Mouse (Mus musculus): Measurements from ENCODE around the gene St3gal6. TPM values are rescaled to one million over a fixed set of nuclear protein-coding genes. Genes with fewer than 3 reads are reported as not detected.

Gene St3gal6
- total RNA-seq, 2 experiments from 2014 or later = 111 to 119 TPM

GRCm38 (mm10) chr16:58450648-58451047 is 73.4 kb downstream of the St3gal6 start:
- ATAC-seq (replicated peaks; ENCODE audit: low FRiP score, poor library complexity, severe bottlenecking) = no peak

GRCm38 (mm10) chr16:58449073-58449472 is 75.0 kb downstream of the St3gal6 start:
- no peak for ATAC-seq (replicated peaks; ENCODE audit: low FRiP score, poor library complexity, severe bottlenecking)

GRCm38 (mm10) chr16:58446281-58447259 is 77.5 kb downstream of the St3gal6 start:
- no peak for ATAC-seq (replicated peaks; ENCODE audit: low FRiP score, poor library complexity, severe bottlenecking)

GRCm38 (mm10) chr16:58444735-58445134 is 79.3 kb downstream of the St3gal6 start:
- peak; percentile 68; the same call in 1 of the 2 replicates for ATAC-seq (replicated peaks; ENCODE audit: low FRiP score, poor library complexity, severe bottlenecking)

- ATAC-seq (replicated peaks; ENCODE audit: low FRiP score, poor library complexity, severe bottlenecking) = no peak
Measured at GRCm38 (mm10) chr16:58432384-58432783, 91.7 kb downstream of the St3gal6 start.

- ATAC-seq (replicated peaks; ENCODE audit: low FRiP score, poor library complexity, severe bottlenecking) = no peak
Measured at GRCm38 (mm10) chr16:58430246-58430645, 93.8 kb downstream of the St3gal6 start.

GRCm38 (mm10) chr16:58421696-58422354 is 102.2 kb downstream of the St3gal6 start:
- no peak for ATAC-seq (replicated peaks; ENCODE audit: low FRiP score, poor library complexity, severe bottlenecking)

Other genes with a start within 250 kb of the St3gal6 start
- gene Dcbld2, start 115.8 kb downstream of the St3gal6 start, total RNA-seq (2015; ENCODE audit: low replicate concordance) = 3.6 and 5.4 TPM in 2 replicates
- 2.9 and 3.6 TPM in 2 replicates for gene Dcbld2, start 115.8 kb downstream of the St3gal6 start, total RNA-seq (2017; ENCODE audit: low replicate concordance)
- gene Gm813, start 92.7 kb upstream of the St3gal6 start, total RNA-seq (2015; ENCODE audit: low replicate concordance) = not detected in 2 replicates
- gene Gm813, start 92.7 kb upstream of the St3gal6 start, total RNA-seq (2017; ENCODE audit: low replicate concordance) = not detected in 2 replicates
- gene E330017A01Rik, start 114.5 kb upstream of the St3gal6 start, total RNA-seq (2015; ENCODE audit: low replicate concordance) = not detected in 2 replicates
- gene E330017A01Rik, start 114.5 kb upstream of the St3gal6 start, total RNA-seq (2017; ENCODE audit: low replicate concordance) = not detected in 2 replicates
- 1,198 and 1,327 TPM in 2 replicates for gene Cpox, start 146.0 kb upstream of the St3gal6 start, total RNA-seq (2015; ENCODE audit: low replicate concordance)
- gene Cpox, start 146.0 kb upstream of the St3gal6 start, total RNA-seq (2017; ENCODE audit: low replicate concordance) = 966 and 1,012 TPM in 2 replicates
- 1.1 TPM in 1 of 2 replicates, not detected in the other for gene Gpr15, start 194.8 kb upstream of the St3gal6 start, total RNA-seq (2015; ENCODE audit: low replicate concordance)
- not detected in 2 replicates for gene Gpr15, start 194.8 kb upstream of the St3gal6 start, total RNA-seq (2017; ENCODE audit: low replicate concordance)
- gene Cldnd1, start 203.7 kb upstream of the St3gal6 start, total RNA-seq (2015; ENCODE audit: low replicate concordance) = 27.2 and 30.6 TPM in 2 replicates
- 15.5 and 16.9 TPM in 2 replicates for gene Cldnd1, start 203.7 kb upstream of the St3gal6 start, total RNA-seq (2017; ENCODE audit: low replicate concordance)
- not detected in 2 replicates for gene Olfr172, start 238.9 kb upstream of the St3gal6 start, total RNA-seq (2015; ENCODE audit: low replicate concordance)
- not detected in 2 replicates for gene Olfr172, start 238.9 kb upstream of the St3gal6 start, total RNA-seq (2017; ENCODE audit: low replicate concordance)